Mouse (Mus musculus): Measurements from ENCODE around the gene 4930539E08Rik.

GRCm38 (mm10) chr17:28907959-28908358 lies 7.2 kb downstream of the 4930539E08Rik start:
- TF ChIP-seq POLR2A (IDR thresholded peaks at IDR 0.05; ENCODE audit: insufficient read depth, low read depth, low read length) (no peak), CTCF (IDR thresholded peaks at IDR 0.05; ENCODE audit: insufficient read depth, low read depth, low read length) (no peak)
